Mouse (Mus musculus) neutrophil, adult 5-6 weeks (primary cell): ENCODE data around the gene Ugt3a2. TPM values are rescaled to one million over a fixed set of nuclear protein-coding genes. Genes with fewer than 3 reads are reported as not detected.

Experiments
- ATAC-seq: fragments of 151-379, 151-347 bp; 2 replicates; pipeline ENCODE4 v1.8.0; 2017; ENCODE audit warnings: mild to moderate bottlenecking, moderate TSS enrichment; ENCODE audit not compliant: insufficient number of reproducible peaks, poor library complexity, low FRiP score, severe bottlenecking; ENCODE audit errors: extremely low read depth
- total RNA-seq: library from RNA; stranded (forward); fragments of 200-1000 nt; gene quantifications from 2 replicates; pipeline ENCODE4 v1.2.3, GENCODE M21; 2017

Ugt3a2 gene
- total RNA-seq: not detected in 2 replicates

- no peak for ATAC-seq
These were observed at the start of gene Ugt3a2 for GRCm38 (mm10) chr15:9335341-9335740. Gene Ugt3a2, plus strand, starts transcription at chr15:9335550.

GRCm38 (mm10) chr15:9289660-9290059 lies 45.7 kb upstream of the Ugt3a2 start:
- ATAC-seq: no peak

- ATAC-seq: no peak
These were observed 29.2 kb upstream of the Ugt3a2 start for GRCm38 (mm10) chr15:9305978-9306692.

GRCm38 (mm10) chr15:9334596-9334995 lies 754 bp upstream of the Ugt3a2 start:
- no peak for ATAC-seq

- no peak for ATAC-seq
These were observed 1.3 kb downstream of the Ugt3a2 start for GRCm38 (mm10) chr15:9336616-9337015.

GRCm38 (mm10) chr15:9337021-9337420 lies 1.7 kb downstream of the Ugt3a2 start:
- ATAC-seq: no peak

- no peak for ATAC-seq
These were observed 13.4 kb downstream of the Ugt3a2 start for GRCm38 (mm10) chr15:9348739-9349138.

GRCm38 (mm10) chr15:9362801-9363200 lies 27.5 kb downstream of the Ugt3a2 start:
- ATAC-seq: no peak

- ATAC-seq: no peak
These were observed 33.4 kb downstream of the Ugt3a2 start for GRCm38 (mm10) chr15:9368774-9369173.

GRCm38 (mm10) chr15:9376281-9376680 lies 40.9 kb downstream of the Ugt3a2 start:
- no peak for ATAC-seq

GRCm38 (mm10) chr15:9409475-9409874 lies 74.1 kb downstream of the Ugt3a2 start:
- no peak for ATAC-seq

Other genes starting within 250 kb of the Ugt3a2 start
- gene Lmbrd2, start 195.0 kb upstream of the Ugt3a2 start, total RNA-seq: 4.3 and 5.0 TPM in 2 replicates
- 2.9 and 3.6 TPM in 2 replicates for gene Skp2, start 180.1 kb upstream of the Ugt3a2 start, total RNA-seq
- gene Ugt3a1, start 58.7 kb upstream of the Ugt3a2 start, total RNA-seq: 0.37 TPM in 1 of 2 replicates, not detected in the other
- not detected in 2 replicates for gene Capsl, start 100.5 kb downstream of the Ugt3a2 start, total RNA-seq
- gene Il7r, start 194.6 kb downstream of the Ugt3a2 start, total RNA-seq: 56.7 and 61.3 TPM in 2 replicates